Mouse (Mus musculus) testis, adult 2 months (tissue): ENCODE results near the gene Klre1.

Experiments
- CTCF ChIP-seq: fragments of 200-500 bp; IDR thresholded peaks from 2 replicates; pipeline ENCODE4 v1.5.1; 2012; ENCODE audit warnings: low read depth, mild to moderate bottlenecking, inconsistent platforms, low read length, moderate library complexity; ENCODE audit not compliant: control insufficient read depth, insufficient read depth, insufficient replicate concordance
- POLR2A ChIP-seq: fragments of 200-500 bp; IDR thresholded peaks from 2 replicates; pipeline ENCODE4 v1.6.1; 2012; ENCODE audit warnings: low read depth, mild to moderate bottlenecking, inconsistent platforms, low read length, moderate library complexity; ENCODE audit not compliant: control insufficient read depth

- TF ChIP-seq CTCF (no peak), POLR2A (no peak)
Observed at GRCm38 (mm10) chr6:129530261-129530660, 47.4 kb upstream of the Klre1 start.
